Mouse (Mus musculus) CH12.LX (cell line): ENCODE measurements around the gene Wfdc6a. TPM values are rescaled to one million over a fixed set of nuclear protein-coding genes. Genes with fewer than 3 reads are reported as not detected.

ENCODE experiments used
- DNase-seq: peaks from one replicate; pipeline ENCODE4 v3.0.0-alpha.2; 2013; ENCODE audit errors: extremely low read depth
- H3K27ac ChIP-seq: 2 replicates; pipeline ENCODE4 v1.5.1; 2012; ENCODE audit warnings: low read depth, mild to moderate bottlenecking, control low read depth, moderate library complexity; ENCODE audit not compliant: insufficient read depth
- H3K27me3 ChIP-seq: replicated peaks from 2 replicates; pipeline ENCODE3; 2012; ENCODE audit warnings: inconsistent platforms
- H3K36me3 ChIP-seq, 2 experiments: replicated peaks in 1 of 2; 2 replicates each; pipeline versions ENCODE3 to v1.6.1; 2012; ENCODE audit warnings: inconsistent platforms in 1 of 2, low read length in 1 of 2, mild to moderate bottlenecking in 1 of 2, mixed read lengths in 1 of 2, moderate library complexity in 1 of 2; ENCODE audit not compliant: control insufficient read depth in 1 of 2, insufficient read depth in 1 of 2
- H3K4me1 ChIP-seq, 2 experiments: 2 replicates each; pipeline ENCODE4 v1.6.1; 2012; ENCODE audit warnings: inconsistent platforms in 1 of 2, moderate library complexity in 1 of 2; ENCODE audit not compliant: insufficient read depth in 2 of 2, control insufficient read depth in 1 of 2
- H3K4me2 ChIP-seq: 2 replicates; pipeline ENCODE4 v1.6.1; 2012; ENCODE audit warnings: low read depth, mild to moderate bottlenecking, control low read depth; ENCODE audit not compliant: poor library complexity, insufficient read depth, severe bottlenecking
- H3K4me3 ChIP-seq, 3 experiments: fragments of 150-350 bp in 1 of 3; sonication (generic) in 1 of 3; replicated peaks in 1 of 3; 2 replicates each; pipeline versions ENCODE3 to v1.5.1; 2011 to 2012; ENCODE audit warnings: low read depth in 2 of 3, low read length in 2 of 3, mild to moderate bottlenecking in 2 of 3, moderate library complexity in 2 of 3, control low read depth in 1 of 3, improper control_type of control experiment in 1 of 3, inconsistent platforms in 1 of 3, mixed read lengths in 1 of 3; ENCODE audit not compliant: poor library complexity in 1 of 3
- H3K79me2 ChIP-seq: replicated peaks from 2 replicates; pipeline ENCODE4 v1.6.1; 2012; ENCODE audit warnings: mild to moderate bottlenecking, moderate library complexity; ENCODE audit not compliant: control insufficient read depth, poor library complexity, insufficient read depth, severe bottlenecking; ENCODE audit errors: extremely low read depth
- H3K9ac ChIP-seq: 2 replicates; pipeline ENCODE4 v1.6.1; 2012; ENCODE audit warnings: low read depth, mild to moderate bottlenecking, control low read depth, moderate library complexity; ENCODE audit not compliant: insufficient read depth
- H3K9me3 ChIP-seq: replicated peaks from 2 replicates; pipeline ENCODE3; 2012; ENCODE audit warnings: low read length, inconsistent platforms, mixed read lengths
- CHD2 ChIP-seq: IDR thresholded peaks from 2 replicates; pipeline ENCODE4 v1.6.1; 2011; ENCODE audit warnings: low read length, improper control_type of control experiment
- CTCF ChIP-seq, 2 experiments: IDR thresholded peaks in 1 of 2; conservative IDR thresholded peaks in 1 of 2; 2 replicates each; pipeline ENCODE4 v1.5.1; 2011 to 2012; ENCODE audit warnings: low read depth in 2 of 2, low read length in 2 of 2, improper control_type of control experiment in 1 of 2, inconsistent platforms in 1 of 2, mild to moderate bottlenecking in 1 of 2, moderate library complexity in 1 of 2
- ELF1 ChIP-seq: IDR thresholded peaks from 2 replicates; pipeline ENCODE4 v1.6.1; 2014; ENCODE audit warnings: low read depth, mild to moderate bottlenecking, inconsistent platforms, low read length, improper control_type of control experiment
- KAT2A ChIP-seq: IDR thresholded peaks from 2 replicates; pipeline ENCODE4 v1.6.1; 2012; ENCODE audit warnings: low read length, improper control_type of control experiment, inconsistent platforms; ENCODE audit not compliant: insufficient replicate concordance
- MAZ ChIP-seq: IDR thresholded peaks from 2 replicates; pipeline ENCODE4 v1.6.1; 2012; ENCODE audit warnings: low read depth, mild to moderate bottlenecking, inconsistent platforms, low read length, improper control_type of control experiment, moderate library complexity
- MYC ChIP-seq: IDR thresholded peaks from 2 replicates; pipeline ENCODE4 v1.6.1; 2011; ENCODE audit warnings: low read depth, mild to moderate bottlenecking, improper control_type of control experiment, low read length
- POLR2AphosphoS2 ChIP-seq: IDR thresholded peaks from 2 replicates; pipeline ENCODE4 v1.6.1; 2011; ENCODE audit warnings: low read depth, low read length, improper control_type of control experiment
- TBP ChIP-seq: conservative IDR thresholded peaks from 2 replicates; pipeline ENCODE4 v1.6.1; 2011; ENCODE audit warnings: low read depth, low read length, improper control_type of control experiment
- UBTF ChIP-seq: IDR thresholded peaks from 2 replicates; pipeline ENCODE4 v1.6.1; 2012; ENCODE audit warnings: low read depth, mild to moderate bottlenecking, inconsistent platforms, low read length, improper control_type of control experiment, moderate library complexity
- ZKSCAN1 ChIP-seq: IDR thresholded peaks from 2 replicates; pipeline ENCODE4 v1.6.1; 2012; ENCODE audit warnings: low read depth, inconsistent platforms, low read length, improper control_type of control experiment, borderline replicate concordance
- ZMIZ1 ChIP-seq: IDR thresholded peaks from 2 replicates; pipeline ENCODE4 v1.6.1; 2012; ENCODE audit warnings: low read depth, mild to moderate bottlenecking, inconsistent platforms, low read length, improper control_type of control experiment
- ZNF384 ChIP-seq: IDR thresholded peaks from 2 replicates; pipeline ENCODE4 v1.6.1; 2012; ENCODE audit warnings: low read depth, low read length, improper control_type of control experiment, inconsistent platforms
- dilution Hi-C: fragments of 300-500 bp; cut with MboI; formaldehyde crosslinking; loops from 2 replicates; pipeline ENCODE4 v1.14.3; 2020; ENCODE audit warnings: low sequenced_read_pairs; ENCODE audit not compliant: extremely low pct_unique_long_range_greater_than_20kb, extremely low pct_ligation_motif_present
- in situ Hi-C: fragments of 300-500 bp; cut with MboI; formaldehyde crosslinking; loops from 3 replicates; pipeline ENCODE4 v1.14.3; 2019; ENCODE audit warnings: low sequenced_read_pairs, low pct_ligation_motif_present, low pct_unique_long_range_greater_than_20kb, mixed read lengths
- polyA plus RNA-seq: library from polyadenylated mRNA; unstranded; fragments of >175 nt; gene quantifications from 2 replicates; pipeline ENCODE4 v1.2.1, GENCODE M21; 2012; ENCODE audit warnings: low read depth; ENCODE audit not compliant: insufficient read length
- total RNA-seq, 2 experiments: library from RNA; depleted of rRNA; stranded (reverse); fragments of 300-350 nt in 1 of 2; fragments of >200 nt in 1 of 2; gene quantifications; 2 replicates each; pipeline ENCODE4 v1.2.3; 2012 to 2014

Gene Wfdc6a
- total and polyA plus RNA-seq, 3 experiments: not detected

GRCm38 (mm10) chr2:164604411-164604810 is 19.2 kb upstream of the Wfdc6a start:
- no peak for DNase-seq
- Histone ChIP-seq H3K4me3 (no peak overlapping the region), H3K27ac (no peak overlapping the region), H3K79me2 (no peaks in the 10 kb centered on the region), H3K4me1 (no peaks in the 10 kb centered on the region), H3K4me2 (no peak overlapping the region), H3K27me3 (peaks cover 77% of the 10 kb centered on the region), H3K36me3 (no peaks in the 10 kb centered on the region), H3K9me3 (peaks cover 11% of the 10 kb centered on the region), H3K9ac (no peak overlapping the region)
- no peak for TF ChIP-seq ZKSCAN1
- TF ChIP-seq ELF1: no peak
- no peak for TF ChIP-seq MYC
- TF ChIP-seq ZNF384: no peak
- no peak for TF ChIP-seq KAT2A
- TF ChIP-seq UBTF: no peak
- TF ChIP-seq ZMIZ1: no peak
- no peak for TF ChIP-seq CHD2
- TF ChIP-seq POLR2AphosphoS2: no peak
- dilution Hi-C loops (no loop called here), in situ Hi-C loops (loop anchor here (10.0 kb wide), 1 partner anchor 50 kb away; the partner anchor contains the start of genes Wfdc10 and Wfdc9)

- Histone ChIP-seq H3K79me2 (no peaks in the 10 kb centered on the region), H3K36me3 (no peaks in the 10 kb centered on the region), H3K27ac (no peak overlapping the region), H3K4me1 (no peaks in the 10 kb centered on the region), H3K27me3 (peaks cover 71% of the 10 kb centered on the region), H3K4me3 (no peak overlapping the region), H3K9me3 (peaks cover 11% of the 10 kb centered on the region), H3K9ac (no peak overlapping the region), H3K4me2 (no peak overlapping the region)
- dilution Hi-C loops (no loop called here), in situ Hi-C loops (loop anchor here (10.0 kb wide), 1 partner anchor 51 kb away; the partner anchor contains the start of genes Wfdc10 and Wfdc9)
- TF ChIP-seq ZNF384: no peak
- TF ChIP-seq MAZ: no peak
- TF ChIP-seq TBP: no peak
- peak in 1 of 2 experiments; percentile 22; a peak in 1 of 4 replicates for TF ChIP-seq CTCF (conservative IDR thresholded peaks at IDR 0.05 in 1 of 2, IDR thresholded peaks at IDR 0.05 in 1 of 2; ENCODE audit: low read depth in 2 of 2, low read length in 2 of 2)
- DNase-seq: no peak
These were observed 18.2 kb upstream of the Wfdc6a start for GRCm38 (mm10) chr2:164603482-164603881.

GRCm38 (mm10) chr2:164600179-164600578 is 14.9 kb upstream of the Wfdc6a start:
- dilution Hi-C loops: no loop called here
- no peak for TF ChIP-seq UBTF
- TF ChIP-seq ZMIZ1: no peak
- TF ChIP-seq CTCF (conservative IDR thresholded peaks at IDR 0.05 in 1 of 2, IDR thresholded peaks at IDR 0.05 in 1 of 2; ENCODE audit: low read depth in 2 of 2, low read length in 2 of 2): peak in 1 of 2 experiments; percentile 29; a peak in 3 of 4 replicates
- DNase-seq: no peak

More at GRCm38 (mm10) chr2:164600179-164600578, 14.9 kb upstream of the Wfdc6a start:
- Histone ChIP-seq H3K4me2 (no peak overlapping the region), H3K36me3 (no peaks in the 10 kb centered on the region), H3K4me1 (0 out of 4 replicates have a peak, but pooled peaks cover 0 to 2% of the 10 kb centered on the region in 2 experiments), H3K4me3 (no peak overlapping the region), H3K9me3 (peaks cover 11% of the 10 kb centered on the region), H3K79me2 (no peaks in the 10 kb centered on the region), H3K27ac (no peak overlapping the region), H3K9ac (no peak overlapping the region), H3K27me3 (peaks cover 67% of the 10 kb centered on the region)
- in situ Hi-C loops: loop anchor here (10.0 kb wide), 1 partner anchor 55 kb away; the partner anchor contains the start of genes Wfdc10 and Wfdc9
